Mouse (Mus musculus): ENCODE measurements around the gene Slc22a20. TPM values are rescaled to one million over a fixed set of nuclear protein-coding genes. Genes with fewer than 3 reads are reported as not detected.

Gene Slc22a20
- polyA plus RNA-seq (2015; fragmentation: Nextera tagmentation; extraction: Ambion mirVana), result not detected in 2 replicates

- H3K27ac ChIP-seq, result no peak within 1 kb of the TSS
- no peak for ATAC-seq (ENCODE audit: insufficient number of reproducible peaks, insufficient read depth, low FRiP score, low TSS enrichment, low read depth)
- peaks cover under 1% of the 10 kb centered on the region; the same call in 1 of the 2 replicates for H3K36me3 ChIP-seq
- H3K27me3 ChIP-seq, result no peaks in the 10 kb centered on the region
- H3K9me3 ChIP-seq, result no peaks in the 10 kb centered on the region
- peaks cover 12% of the 10 kb centered on the region for H3K4me1 ChIP-seq
- no peak within 1 kb of the TSS for H3K9ac ChIP-seq
- H3K4me2 ChIP-seq, result no peak within 1 kb of the TSS
- WGBS, result 39% methylated on average over 4 of the region's 4 CpGs
- no peak within 1 kb of the TSS for H3K4me3 ChIP-seq
Measured at GRCm38 (mm10) chr19:5986043-5986442, at the start of gene Slc22a20. Gene Slc22a20 (minus strand): TSS chr19:5986143.

DNA sequence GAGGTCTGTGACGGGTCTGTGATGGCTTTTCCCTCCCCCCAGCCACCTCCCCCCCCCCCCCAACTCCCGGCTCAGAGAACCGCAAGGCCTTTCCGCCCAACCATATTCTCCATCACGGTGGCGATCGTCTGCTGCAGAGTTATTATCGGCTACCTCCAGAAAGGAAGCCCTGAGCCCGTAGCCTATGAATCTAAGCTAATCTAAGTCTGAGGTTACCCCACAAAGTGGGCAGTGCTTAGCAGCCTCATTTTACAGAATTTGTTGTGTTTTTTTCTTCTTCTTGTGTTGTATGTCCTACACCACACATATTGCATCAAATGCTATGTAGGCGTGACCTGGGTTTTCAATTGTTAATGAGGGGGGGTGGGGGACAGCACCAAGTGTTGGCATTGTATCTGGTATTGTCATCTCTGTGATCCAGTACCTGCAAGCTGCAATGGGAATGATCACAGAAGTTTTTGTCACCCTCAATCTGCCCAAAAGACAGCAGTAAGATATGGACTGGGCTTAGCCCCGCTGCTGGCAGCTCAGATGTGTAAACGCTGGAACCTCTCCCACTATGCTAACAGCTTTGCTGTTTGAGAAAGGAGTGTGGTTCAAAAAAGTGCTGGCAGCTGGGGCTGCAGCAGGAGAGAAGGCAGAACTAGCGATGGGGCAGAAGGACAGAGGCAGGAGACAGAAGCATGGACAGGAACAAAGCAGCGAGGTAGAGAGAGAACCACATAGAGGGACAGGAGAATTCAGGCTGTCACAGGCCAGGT is 44.8 kb upstream of the Slc22a20 start:
- Histone ChIP-seq H3K4me2 (no peak overlapping the region), H3K27ac (no peak overlapping the region), H3K9me3 (no peaks in the 10 kb centered on the region), H3K36me3 (no peaks in the 10 kb centered on the region), H3K4me1 (no peaks in the 10 kb centered on the region), H3K9ac (no peak overlapping the region), H3K4me3 (no peak overlapping the region), H3K27me3 (no peaks in the 10 kb centered on the region)
- no peak for ATAC-seq (ENCODE audit: insufficient number of reproducible peaks, insufficient read depth, low FRiP score, low TSS enrichment, low read depth)
- whole genome bisulfite sequencing, result 76% methylated on average over 14 of the region's 14 CpGs

DNA sequence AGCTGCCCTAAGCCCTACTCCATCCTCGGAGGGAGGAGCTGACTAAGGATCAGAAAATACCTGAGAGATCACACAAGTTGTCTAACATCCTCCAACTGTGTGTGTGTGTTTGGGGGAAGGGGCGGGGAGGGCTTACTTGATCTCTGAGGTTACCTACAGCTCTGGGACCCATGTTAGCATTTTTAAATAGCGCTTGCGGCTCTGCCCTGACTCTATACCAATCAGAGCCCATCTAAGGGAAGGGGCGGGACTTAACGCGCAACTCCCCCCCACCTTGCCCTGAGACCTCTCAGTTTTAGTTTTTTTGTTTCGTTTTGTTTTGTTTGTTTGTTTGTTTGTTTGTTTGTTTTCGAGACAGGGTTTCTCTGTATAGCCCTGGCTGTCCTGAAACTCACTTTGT is 43.5 kb upstream of the Slc22a20 start:
- H3K27me3 ChIP-seq, result no peaks in the 10 kb centered on the region
- no peak for ATAC-seq (ENCODE audit: insufficient number of reproducible peaks, insufficient read depth, low FRiP score, low TSS enrichment, low read depth)
- no peak overlapping the region for H3K27ac ChIP-seq
- no peaks in the 10 kb centered on the region for H3K9me3 ChIP-seq
- H3K4me2 ChIP-seq, result no peak overlapping the region
- WGBS, result 84% methylated on average over 9 of the region's 9 CpGs
- H3K4me3 ChIP-seq, result no peak overlapping the region
- H3K9ac ChIP-seq, result no peak overlapping the region
- H3K36me3 ChIP-seq, result no peaks in the 10 kb centered on the region
- no peaks in the 10 kb centered on the region for H3K4me1 ChIP-seq

DNA sequence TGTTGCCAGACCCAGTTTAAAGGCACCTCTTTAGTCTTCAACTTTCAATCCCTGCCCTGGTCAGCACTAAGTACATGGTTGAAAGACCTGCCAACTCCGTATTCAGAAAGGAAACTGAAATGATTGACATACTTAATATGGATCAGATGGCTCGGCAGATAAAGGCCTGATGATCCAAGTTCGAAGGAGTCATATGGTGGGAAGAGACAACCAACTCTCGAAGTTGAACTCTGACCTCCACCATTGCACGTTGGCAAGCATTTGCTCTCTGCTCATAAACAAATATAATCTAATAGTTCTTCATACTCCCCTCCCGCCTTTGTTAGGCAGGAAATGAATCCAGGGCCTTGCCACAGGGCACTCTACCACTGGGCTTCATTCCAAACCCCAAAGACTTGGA is 43.0 kb upstream of the Slc22a20 start:
- Histone ChIP-seq H3K4me1 (no peaks in the 10 kb centered on the region), H3K27ac (no peak overlapping the region), H3K36me3 (no peaks in the 10 kb centered on the region), H3K27me3 (no peaks in the 10 kb centered on the region), H3K9ac (no peak overlapping the region), H3K9me3 (no peaks in the 10 kb centered on the region), H3K4me2 (no peak overlapping the region), H3K4me3 (no peak overlapping the region)
- WGBS, result 67% methylated on average over 6 of the region's 6 CpGs
- no peak for ATAC-seq (ENCODE audit: insufficient number of reproducible peaks, insufficient read depth, low FRiP score, low TSS enrichment, low read depth)

DNA sequence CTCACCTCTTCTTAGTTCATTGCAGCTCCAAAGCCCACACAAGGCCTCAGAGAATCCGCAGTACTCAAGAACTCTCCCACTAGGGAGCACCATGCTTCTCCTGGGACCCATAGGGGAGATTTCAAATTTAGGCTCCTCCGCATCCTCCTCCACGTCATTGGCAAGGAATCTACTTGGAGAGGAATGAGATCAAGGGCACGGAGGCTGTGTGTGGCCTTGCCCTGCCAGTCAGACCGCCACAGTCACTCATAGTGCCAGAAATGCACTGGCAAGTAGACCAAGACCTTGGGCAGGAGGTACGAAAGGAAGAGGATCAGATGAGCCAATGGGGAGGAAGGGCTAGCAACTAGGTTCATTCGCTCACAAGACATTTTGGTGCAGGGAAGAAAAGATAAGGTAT is 38.0 kb upstream of the Slc22a20 start:
- no peaks in the 10 kb centered on the region for H3K9me3 ChIP-seq
- H3K4me2 ChIP-seq, result no peak overlapping the region
- no peak overlapping the region for H3K27ac ChIP-seq
- no peaks in the 10 kb centered on the region for H3K36me3 ChIP-seq
- no peak for ATAC-seq (ENCODE audit: insufficient number of reproducible peaks, insufficient read depth, low FRiP score, low TSS enrichment, low read depth)
- WGBS, result 84% methylated on average over 7 of the region's 7 CpGs
- H3K27me3 ChIP-seq, result no peaks in the 10 kb centered on the region
- H3K9ac ChIP-seq, result no peak overlapping the region
- no peaks in the 10 kb centered on the region for H3K4me1 ChIP-seq
- no peak overlapping the region for H3K4me3 ChIP-seq

DNA sequence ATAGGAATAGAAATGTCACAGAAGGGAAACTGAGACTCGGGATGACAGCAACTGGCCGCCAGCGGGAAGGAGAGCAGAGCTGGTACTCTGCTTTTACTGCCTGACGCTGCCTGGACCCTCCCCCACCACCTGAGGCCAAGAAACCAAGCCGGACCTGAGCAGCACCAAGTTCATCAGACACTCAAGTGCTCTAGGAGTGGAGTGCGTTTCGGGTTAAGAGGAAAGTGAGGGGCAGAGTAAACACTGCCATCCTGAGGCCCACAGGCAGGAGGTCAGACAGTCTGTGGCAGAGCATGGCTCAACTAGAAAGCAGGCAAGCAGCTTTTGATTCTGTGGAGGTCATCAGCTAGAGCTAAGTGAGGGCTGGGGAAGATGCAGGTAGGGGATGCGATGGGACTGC is 37.1 kb upstream of the Slc22a20 start:
- no peaks in the 10 kb centered on the region for H3K4me1 ChIP-seq
- no peaks in the 10 kb centered on the region for H3K9me3 ChIP-seq
- no peak overlapping the region for H3K4me2 ChIP-seq
- H3K36me3 ChIP-seq, result no peaks in the 10 kb centered on the region
- WGBS, result 66% methylated on average over 8 of the region's 8 CpGs
- H3K4me3 ChIP-seq, result no peak overlapping the region
- no peaks in the 10 kb centered on the region for H3K27me3 ChIP-seq
- H3K9ac ChIP-seq, result no peak overlapping the region
- no peak overlapping the region for H3K27ac ChIP-seq
- ATAC-seq (ENCODE audit: insufficient number of reproducible peaks, insufficient read depth, low FRiP score, low TSS enrichment, low read depth), result no peak

DNA sequence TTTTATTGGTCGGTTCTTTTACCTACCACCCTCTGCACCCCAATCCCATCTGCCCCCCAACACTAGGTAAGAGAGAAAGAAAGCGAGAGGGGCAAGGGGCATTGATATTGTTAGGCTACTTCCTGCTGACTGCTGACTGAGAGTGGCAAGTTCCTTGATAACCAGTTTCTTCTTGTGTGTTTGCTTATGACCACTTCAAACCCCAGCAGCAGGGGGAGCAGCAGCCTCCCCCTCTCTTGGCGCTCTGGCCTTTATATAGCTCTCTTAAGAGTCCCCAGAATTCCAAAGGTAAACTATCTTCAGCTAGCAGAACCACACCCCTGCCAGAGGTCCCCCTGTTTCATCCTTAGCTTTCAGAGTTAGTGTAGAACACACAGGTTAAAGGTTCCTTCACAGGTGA is 34.3 kb upstream of the Slc22a20 start:
- H3K9me3 ChIP-seq, result no peaks in the 10 kb centered on the region
- H3K4me2 ChIP-seq, result no peak overlapping the region
- no peak overlapping the region for H3K27ac ChIP-seq
- peaks cover 12% of the 10 kb centered on the region for H3K4me1 ChIP-seq
- H3K36me3 ChIP-seq, result no peaks in the 10 kb centered on the region
- ATAC-seq (ENCODE audit: insufficient number of reproducible peaks, insufficient read depth, low FRiP score, low TSS enrichment, low read depth), result no peak
- H3K9ac ChIP-seq, result no peak overlapping the region
- peaks cover 6% of the 10 kb centered on the region; the same call in 1 of the 2 replicates for H3K27me3 ChIP-seq
- WGBS, result 59% methylated on average over 3 of the region's 3 CpGs
- no peak overlapping the region for H3K4me3 ChIP-seq

DNA sequence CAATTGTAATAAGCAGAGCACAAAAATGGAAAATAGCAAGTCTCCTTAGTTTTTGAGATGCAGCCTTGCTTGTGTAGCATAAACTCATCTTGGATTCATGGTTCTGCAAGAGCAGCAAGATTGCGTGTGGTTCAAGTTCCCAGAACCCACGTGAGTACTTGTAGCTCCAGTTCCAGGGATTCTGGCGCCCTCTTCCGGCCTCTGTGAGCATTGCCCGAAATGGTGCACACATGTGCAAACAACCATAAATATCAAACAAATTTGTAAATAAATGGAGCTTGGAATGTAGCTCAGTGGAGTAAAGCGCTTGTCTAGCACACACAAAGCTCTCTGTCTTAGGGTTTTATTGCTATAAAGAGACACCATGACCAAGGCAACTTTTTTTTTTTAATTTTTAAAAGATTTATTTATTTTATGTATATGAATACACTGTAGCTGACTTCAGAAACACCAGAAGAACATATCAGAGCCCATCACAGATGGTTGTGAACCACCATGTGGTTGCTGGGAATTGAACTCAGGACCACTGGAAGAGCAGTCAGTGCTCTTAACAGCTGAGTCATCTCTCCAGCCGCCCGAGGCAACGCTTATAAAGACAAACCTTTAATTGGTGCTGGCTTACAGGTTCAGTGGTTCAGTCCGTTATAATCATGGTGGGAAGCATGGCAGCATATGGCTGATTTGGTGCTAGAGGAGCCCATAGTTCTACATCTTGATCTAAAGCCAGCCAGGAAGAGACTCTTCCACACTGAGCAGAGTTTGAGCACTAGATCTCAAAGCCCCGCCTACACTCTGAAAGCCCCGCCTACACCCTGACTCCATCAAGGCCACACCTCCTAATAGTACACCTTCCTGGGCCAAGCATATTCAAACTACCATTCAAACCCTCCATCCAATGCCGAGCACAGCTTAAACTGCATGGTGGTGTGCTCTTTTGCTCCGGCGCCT is 32.5 kb upstream of the Slc22a20 start:
- Histone ChIP-seq H3K4me1 (peaks cover 27% of the 10 kb centered on the region), H3K4me2 (no peak overlapping the region), H3K27ac (no peak overlapping the region), H3K4me3 (no peak overlapping the region), H3K9me3 (no peaks in the 10 kb centered on the region), H3K9ac (no peak overlapping the region), H3K36me3 (no peaks in the 10 kb centered on the region), H3K27me3 (peaks cover 9% of the 10 kb centered on the region)
- WGBS, result 32% methylated on average over 15 of the region's 15 CpGs
- no peak for ATAC-seq (ENCODE audit: insufficient number of reproducible peaks, insufficient read depth, low FRiP score, low TSS enrichment, low read depth)

DNA sequence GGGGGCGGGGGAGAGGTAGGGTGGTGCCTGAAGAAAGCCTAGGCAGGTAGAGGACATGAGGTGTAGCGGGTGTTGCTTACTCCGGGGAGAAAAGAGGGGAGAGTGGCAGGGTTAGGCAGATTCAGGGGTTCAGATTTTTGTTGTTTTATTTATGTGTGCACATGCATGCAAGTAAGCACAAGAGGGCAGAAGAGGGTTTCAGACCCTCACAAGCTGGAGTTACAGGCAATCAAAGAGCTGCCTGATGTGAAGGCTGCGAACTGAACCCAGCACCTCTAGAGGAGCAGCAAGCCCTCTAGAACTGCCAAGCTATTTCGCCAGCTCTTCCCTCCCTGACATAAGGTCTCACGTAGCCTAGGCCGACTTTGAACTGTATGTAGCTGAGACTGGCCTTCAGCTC is 30.6 kb upstream of the Slc22a20 start:
- H3K36me3 ChIP-seq, result no peaks in the 10 kb centered on the region
- 46% methylated on average over 7 of the region's 7 CpGs for WGBS
- peaks cover 9% of the 10 kb centered on the region for H3K27me3 ChIP-seq
- H3K4me3 ChIP-seq, result no peak overlapping the region; the same call in 1 of the 2 replicates
- H3K9me3 ChIP-seq, result no peaks in the 10 kb centered on the region
- no peak overlapping the region for H3K27ac ChIP-seq
- no peak overlapping the region for H3K9ac ChIP-seq
- H3K4me1 ChIP-seq, result peaks cover 27% of the 10 kb centered on the region
- ATAC-seq (ENCODE audit: insufficient number of reproducible peaks, insufficient read depth, low FRiP score, low TSS enrichment, low read depth), result no peak
- peak overlapping the region; percentile 82 for H3K4me2 ChIP-seq

- Histone ChIP-seq H3K9me3 (no peaks in the 10 kb centered on the region), H3K4me3 (peak within 1 kb of the TSS; percentile 56), H3K9ac (peak within 1 kb of the TSS; percentile 76), H3K27ac (0 out of 2 replicates have a peak within 1 kb of the TSS, but pooled peaks have one; percentile 29), H3K27me3 (peaks cover 9% of the 10 kb centered on the region), H3K4me2 (peak within 1 kb of the TSS; percentile 82), H3K36me3 (no peaks in the 10 kb centered on the region; the same call in 1 of the 2 replicates), H3K4me1 (peaks cover 27% of the 10 kb centered on the region)
- WGBS, result 2% methylated on average over 40 of the region's 40 CpGs
- ATAC-seq (ENCODE audit: insufficient number of reproducible peaks, insufficient read depth, low FRiP score, low TSS enrichment, low read depth), result peak; percentile 73
Measured at GRCm38 (mm10) chr19:6015511-6016315, 29.8 kb upstream of the Slc22a20 start, which contains the start of gene Capn1. Gene Capn1 (minus strand): TSS chr19:6015897.

- Histone ChIP-seq H3K27ac (0 out of 2 replicates have a peak overlapping the region, but pooled peaks have one; percentile 29), H3K9ac (peak overlapping the region; percentile 76), H3K4me2 (peak overlapping the region; percentile 82), H3K9me3 (no peaks in the 10 kb centered on the region), H3K36me3 (peaks cover 4% of the 10 kb centered on the region), H3K27me3 (peaks cover 9% of the 10 kb centered on the region), H3K4me1 (peaks cover 27% of the 10 kb centered on the region), H3K4me3 (peak overlapping the region; percentile 56)
- ATAC-seq (ENCODE audit: insufficient number of reproducible peaks, insufficient read depth, low FRiP score, low TSS enrichment, low read depth), result 0 out of 2 replicates have a peak, but pooled peaks have one; percentile 38
- 3% methylated on average over 15 of the region's 18 CpGs for WGBS
Measured at GRCm38 (mm10) chr19:6014991-6015510, 29.1 kb upstream of the Slc22a20 start.

Data from embryonic facial prominence, embryonic 13.5 days (tissue).